Mouse (Mus musculus): Measurements from ENCODE around the gene Fbxo7.

Fbxo7 gene

DNA sequence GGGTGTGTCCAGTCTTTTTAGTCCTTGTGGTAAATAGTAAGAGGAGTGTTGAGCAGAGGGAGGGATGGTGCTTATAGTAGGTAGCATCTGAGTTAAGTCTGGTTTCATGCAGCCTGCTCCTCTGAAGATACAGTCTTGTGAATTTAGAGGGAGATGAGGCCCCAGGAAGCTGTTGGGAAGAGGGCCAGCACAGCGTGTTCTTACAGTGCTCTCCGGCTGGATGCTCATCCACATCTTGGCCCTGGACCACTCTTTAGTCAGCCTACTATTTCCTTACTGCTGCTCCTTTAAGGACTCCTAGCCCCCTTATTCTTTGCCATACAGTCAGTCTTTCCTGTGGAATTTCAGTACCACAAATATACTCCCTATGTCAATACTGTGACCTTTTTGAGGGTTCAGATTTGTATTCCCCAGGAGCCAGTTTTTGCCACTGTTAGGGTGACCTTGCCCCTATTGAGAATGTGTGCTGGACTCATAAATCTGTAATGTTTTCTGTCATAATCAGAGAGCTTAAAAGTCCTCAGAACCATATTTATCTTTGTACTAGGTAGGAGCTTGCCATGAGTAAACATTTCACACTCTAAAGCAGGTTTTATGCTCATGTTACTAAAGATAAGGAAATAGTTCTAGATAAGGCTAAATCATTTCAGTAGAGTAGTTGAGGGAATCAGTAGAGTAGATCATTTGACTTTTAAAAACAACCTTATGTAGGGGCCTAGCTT is 12.4 kb downstream of the Fbxo7 start:
- in situ Hi-C loops (cut with MboI, MseI), result no loop called here

DNA sequence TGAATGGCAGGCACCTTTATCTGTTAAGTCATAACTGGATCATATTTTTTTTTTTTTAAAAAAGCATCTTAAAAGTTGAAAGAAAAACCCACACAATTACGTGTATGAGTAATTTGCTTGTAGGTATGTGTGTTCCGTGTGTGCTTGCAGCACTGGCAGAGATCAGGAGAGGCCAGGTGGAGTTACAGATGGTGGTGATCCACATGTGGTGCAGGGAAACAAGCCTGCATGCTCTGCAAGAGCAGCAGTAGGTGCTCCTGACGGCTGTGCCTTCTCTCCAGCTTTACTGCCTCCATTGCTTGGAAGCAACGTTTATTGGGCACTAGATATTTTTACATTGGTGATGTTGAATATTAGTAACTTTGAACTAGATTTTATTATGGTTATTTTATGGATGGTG is 21.9 kb downstream of the Fbxo7 start:
- in situ Hi-C loops (cut with MboI, MseI), result no loop called here

DNA sequence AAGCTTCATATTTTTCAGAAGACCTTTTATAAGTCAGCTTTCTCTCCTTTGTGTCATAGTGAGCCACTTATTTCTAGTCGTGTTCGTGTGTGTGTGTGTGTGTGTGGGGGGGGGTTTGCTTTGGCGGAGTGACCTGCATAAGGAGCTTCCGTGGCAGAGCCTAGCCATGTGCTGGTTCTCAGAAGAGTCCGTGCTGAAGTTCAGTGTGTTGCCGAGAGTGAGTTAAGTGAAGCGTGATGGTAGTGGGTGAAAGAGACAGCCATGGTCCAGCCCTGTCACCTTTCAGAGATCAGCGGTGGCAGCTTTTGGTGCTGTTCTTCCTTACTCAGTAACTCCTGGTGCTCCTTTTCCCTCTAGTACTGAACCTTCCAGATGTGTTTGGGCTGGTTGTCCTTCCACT is 22.3 kb downstream of the Fbxo7 start:
- in situ Hi-C loops (cut with MboI, MseI), result no loop called here

DNA sequence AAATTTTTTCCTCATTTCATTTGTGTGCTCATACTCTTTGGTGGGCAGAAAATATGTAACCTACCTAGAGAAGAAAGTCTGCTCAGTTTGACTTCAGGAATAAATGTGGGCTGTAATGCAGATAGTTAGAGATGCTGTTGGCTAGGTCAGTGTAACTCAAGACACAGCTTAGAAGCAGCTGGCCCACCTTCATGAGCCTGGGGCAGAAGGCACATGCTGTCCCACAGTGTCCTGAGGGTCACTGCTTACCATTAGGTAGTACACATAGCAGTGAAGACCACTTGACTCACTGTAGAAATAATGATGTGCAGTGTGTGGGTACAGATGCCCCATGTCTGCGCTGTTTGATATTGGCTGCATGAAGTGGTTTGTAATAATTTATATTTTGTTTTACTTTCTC is 24.6 kb downstream of the Fbxo7 start:
- in situ Hi-C loops (cut with MboI, MseI), result no loop called here

DNA sequence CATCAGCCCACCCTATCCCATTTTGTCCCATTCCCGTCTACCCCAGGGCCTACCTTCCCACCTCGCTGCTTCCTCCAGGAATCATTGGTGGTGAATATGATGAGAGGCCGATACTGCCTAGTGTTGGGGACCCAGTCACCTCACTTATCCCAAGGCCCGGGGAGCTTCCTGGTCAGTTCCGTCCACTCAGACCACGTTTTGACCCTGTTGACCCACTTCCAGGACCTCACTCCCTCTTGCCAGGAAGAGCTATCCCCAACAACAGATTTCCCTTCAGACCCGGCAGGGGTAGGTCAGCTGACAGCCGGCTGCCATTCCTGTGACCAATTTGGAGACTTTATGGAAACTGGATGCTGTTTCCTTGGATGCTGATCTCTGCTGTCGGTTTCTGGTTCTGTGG is 26.0 kb downstream of the Fbxo7 start:
- in situ Hi-C loops (cut with MboI, MseI), result no loop called here

DNA sequence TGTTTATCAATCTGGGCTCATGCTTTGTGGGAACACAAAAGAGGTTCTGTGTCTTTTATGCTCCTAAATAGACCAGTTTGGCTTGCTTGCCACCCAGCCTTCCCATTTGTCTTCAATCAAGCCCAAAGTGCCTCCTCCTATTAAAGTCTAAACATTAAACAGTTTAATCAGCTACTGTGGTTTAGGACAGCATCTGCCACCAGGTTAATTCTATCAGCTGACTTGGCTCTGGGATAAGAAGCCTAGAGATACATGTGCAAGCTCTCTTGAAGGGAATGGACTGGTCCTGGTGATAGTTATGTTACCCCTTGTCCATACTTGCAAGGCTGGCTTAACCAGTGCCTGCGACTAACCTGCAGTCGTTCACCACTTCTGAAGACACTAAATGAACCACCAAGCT is 28.8 kb downstream of the Fbxo7 start:
- in situ Hi-C loops (cut with MboI, MseI), result no loop called here

DNA sequence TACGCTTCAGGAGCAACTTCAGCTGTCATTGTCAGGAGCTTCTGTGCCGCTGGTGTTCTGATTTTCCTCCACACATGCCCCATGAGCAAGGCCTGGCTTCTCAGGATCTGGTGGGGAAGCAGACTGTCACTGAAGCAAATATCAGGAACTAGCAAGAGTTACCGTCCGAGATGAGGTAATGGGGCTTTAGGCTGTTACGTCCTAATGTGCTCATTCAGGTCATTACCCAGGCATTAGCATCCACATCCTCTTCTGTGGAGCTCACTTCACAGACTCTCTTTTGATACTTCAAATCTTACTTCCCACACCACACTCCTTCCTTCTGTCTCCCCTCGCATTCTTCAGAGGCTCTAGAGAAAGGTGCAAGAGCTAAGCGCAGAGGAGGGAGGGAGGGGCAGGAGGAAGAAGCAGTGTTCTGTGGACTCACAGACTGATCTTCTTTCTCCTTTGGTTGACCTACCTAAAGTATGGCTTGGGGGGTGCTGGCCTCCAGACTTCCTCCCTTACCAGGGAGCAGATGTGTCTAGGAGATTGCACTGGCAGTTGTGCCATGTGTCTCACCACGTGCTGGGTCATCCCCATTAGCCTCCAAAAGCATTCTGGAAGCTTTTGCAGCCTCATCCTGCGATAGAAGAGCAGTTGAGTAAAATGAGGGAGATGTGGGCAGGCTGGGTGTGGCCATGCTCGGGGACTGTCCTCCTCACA is 31.2 kb downstream of the Fbxo7 start:
- in situ Hi-C loops (cut with MboI, MseI), result no loop called here

DNA sequence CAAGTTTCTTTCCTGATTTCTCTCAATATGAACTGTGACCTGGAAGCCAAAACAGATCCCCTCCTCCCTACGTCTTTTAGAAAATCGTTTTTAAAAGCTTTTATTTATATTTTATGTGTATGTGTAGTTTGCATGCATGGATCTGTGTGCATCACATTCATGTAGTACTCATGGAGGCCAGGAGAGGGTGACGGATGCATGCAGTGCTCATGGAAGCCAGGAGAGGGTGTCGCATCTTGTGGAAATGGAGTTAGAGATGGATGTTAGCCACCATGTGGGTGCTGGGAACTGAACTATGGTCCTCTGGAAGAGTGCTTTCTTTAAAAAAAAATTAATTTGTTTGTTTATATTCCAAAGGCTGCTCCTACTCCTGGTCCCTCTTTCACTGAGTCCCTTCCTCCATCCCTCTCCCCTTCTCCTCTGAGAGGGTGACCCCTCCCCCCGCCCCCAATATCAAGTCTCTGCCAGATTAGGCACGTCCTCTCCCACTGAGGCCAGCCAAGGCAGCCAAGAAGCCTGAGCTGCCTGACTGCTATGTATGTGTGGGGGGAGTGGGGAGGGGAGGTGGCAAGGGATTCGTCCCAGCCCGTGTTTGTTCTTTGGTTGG is 34.6 kb downstream of the Fbxo7 start:
- in situ Hi-C loops (cut with MboI, MseI), result no loop called here

DNA sequence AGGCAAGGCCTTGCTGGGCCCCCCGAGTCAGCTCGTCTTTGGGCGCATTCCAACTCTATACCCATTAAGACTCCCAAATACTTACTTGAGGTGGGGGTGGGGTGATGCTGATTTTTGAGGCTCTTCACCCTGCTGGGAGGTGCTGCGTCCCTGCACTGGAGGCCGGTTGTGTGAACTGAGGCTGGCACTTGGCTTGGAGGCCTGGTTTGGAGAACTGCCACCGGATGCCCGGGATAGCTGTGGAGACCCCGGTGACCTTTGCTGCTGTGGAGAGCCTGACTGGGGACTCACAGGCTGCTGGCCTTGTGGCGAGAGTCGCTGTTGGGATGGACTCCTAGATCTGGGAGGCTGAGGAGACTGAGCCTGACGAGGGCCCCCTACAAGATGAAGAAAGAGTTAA is 35.5 kb downstream of the Fbxo7 start:
- in situ Hi-C loops (cut with MboI, MseI), result no loop called here

DNA sequence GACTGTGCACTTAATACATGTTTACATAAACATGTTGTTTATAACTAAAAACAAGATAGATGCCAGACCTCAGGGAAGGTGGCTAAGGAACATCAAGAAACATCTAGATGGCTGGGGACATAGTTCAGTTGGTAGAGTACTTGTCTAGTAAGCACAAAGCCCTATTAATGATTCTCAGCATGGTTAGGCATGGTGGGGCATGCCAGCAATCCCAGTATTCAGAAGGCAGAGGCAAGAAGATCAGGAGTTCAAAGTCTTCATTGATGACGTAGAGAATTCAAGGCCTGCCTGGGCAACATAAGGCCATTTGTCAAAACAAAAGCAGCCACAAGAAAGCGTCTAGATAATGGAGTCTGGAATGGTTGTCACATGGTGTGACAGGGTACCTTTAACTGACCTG is 35.9 kb downstream of the Fbxo7 start:
- in situ Hi-C loops (cut with MboI, MseI), result no loop called here

DNA sequence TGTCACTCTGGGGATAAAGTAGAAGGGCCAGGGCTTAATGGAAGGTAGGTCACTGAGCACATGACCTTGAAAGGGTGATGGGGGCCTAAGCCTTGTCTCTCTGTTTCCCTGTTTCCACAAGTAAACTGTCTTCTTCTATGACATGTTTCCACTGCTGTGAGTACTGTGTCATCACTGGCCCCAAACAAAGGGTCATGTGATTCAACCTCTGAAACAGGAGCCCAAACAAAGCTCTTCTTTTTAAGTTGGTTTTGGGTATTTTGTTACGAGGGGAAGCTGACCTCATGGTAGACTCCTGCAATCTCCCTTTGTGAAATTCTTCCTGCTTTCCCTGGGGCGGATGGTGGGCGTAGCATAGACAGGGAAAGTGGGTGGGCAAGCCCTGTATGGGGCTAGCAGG is 38.5 kb downstream of the Fbxo7 start:
- in situ Hi-C loops (cut with MboI, MseI), result no loop called here

DNA sequence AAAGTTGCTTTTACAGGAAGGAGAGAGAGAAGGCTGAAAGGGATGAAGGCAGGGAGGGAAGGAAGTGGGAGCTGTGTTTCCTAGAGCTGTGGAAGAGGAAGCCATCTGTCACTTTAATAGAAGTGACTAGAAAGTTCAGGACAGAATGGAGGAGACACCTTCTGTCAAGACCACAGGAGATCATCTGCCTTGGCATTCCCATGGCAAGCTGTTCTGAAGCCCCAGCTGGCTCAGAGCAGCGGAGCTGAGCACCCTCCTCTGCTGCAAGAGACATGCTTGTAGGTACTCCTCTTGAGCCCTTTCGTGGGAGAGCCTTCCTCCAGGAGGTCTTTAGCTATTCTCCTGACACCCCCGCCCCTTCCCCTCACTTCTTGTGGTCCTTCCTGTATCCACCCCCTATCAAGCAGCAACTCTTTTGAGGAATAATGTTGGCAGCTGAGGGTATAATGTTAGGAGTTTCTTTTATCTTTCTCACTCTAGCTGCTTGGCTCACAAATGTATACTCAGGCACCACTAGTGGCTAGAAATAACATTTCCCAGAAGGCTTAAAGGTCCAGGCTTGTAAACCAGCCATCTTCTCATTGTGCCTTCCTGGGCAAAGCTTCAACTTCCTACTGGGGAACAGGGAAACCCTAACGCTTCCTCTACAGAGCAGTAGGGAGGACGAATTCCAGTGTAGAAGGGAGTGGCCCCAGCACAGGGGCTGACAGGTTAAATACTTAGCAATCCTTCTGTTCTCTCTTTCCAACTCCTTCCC is 40.7 kb downstream of the Fbxo7 start:
- in situ Hi-C loops (cut with MboI, MseI), result no loop called here

DNA sequence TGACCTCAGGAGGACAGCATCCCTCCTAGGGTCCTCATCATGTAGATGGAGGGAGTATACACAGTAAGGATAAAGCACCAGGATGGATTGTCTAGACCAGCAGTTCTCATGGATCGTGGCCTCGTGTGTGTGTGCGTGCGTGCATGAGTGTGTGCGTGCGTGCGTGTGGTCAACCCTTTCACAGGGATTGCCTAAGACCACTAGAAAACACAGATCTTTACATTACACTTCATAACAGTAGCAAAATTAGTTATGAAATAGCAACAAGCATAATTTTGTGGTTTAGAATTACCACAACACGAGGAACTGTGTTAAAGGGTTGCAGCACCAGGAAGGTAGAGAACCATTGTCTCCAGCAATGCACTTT is 41.2 kb downstream of the Fbxo7 start:
- in situ Hi-C loops (cut with MboI, MseI), result no loop called here

DNA sequence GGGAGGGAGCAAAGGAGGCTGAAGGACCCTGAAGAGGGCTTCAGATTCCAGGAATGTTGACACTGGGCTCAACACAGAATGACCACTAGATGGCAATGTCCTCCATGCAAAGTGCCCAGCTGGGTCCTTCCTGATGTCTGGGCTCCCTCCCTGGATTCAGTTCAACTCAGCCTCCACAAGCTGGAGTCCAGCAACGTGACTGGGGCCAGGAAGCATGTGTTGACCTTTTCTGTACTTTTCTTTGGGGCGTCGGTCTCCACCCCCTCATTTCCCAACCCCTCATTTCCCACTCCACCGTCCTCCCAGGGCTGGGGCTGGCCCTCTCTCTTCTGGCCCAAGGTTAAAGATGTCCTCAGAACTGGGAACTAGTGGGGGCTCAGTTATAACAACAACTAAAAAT is 43.2 kb downstream of the Fbxo7 start:
- in situ Hi-C loops (cut with MboI, MseI), result loop anchor here (5.0 kb wide), 2 partner anchors 222 to 387 kb away; no protein-coding TSS in a partner anchor

DNA sequence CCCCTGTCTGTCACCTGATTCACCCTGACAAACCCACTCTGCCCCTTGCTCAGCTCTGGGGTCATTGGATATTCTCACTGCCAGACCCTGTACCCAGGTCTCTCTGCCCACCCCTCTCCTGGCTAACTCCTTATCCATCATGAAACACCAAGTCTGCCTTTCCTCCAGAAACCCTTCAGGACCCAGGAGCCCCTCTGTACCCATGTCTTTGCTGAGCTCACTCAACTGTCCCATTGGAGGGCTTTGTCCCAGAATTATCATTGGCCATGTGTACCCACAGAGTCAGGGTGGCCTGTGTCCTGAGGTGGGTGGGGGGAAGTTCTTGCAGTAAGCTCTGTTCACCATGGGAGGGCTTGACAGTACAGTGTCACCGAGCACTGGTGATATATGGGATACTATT is 43.9 kb downstream of the Fbxo7 start:
- in situ Hi-C loops (cut with MboI, MseI), result loop anchor here (5.0 kb wide), 2 partner anchors 222 to 387 kb away; no protein-coding TSS in a partner anchor

DNA sequence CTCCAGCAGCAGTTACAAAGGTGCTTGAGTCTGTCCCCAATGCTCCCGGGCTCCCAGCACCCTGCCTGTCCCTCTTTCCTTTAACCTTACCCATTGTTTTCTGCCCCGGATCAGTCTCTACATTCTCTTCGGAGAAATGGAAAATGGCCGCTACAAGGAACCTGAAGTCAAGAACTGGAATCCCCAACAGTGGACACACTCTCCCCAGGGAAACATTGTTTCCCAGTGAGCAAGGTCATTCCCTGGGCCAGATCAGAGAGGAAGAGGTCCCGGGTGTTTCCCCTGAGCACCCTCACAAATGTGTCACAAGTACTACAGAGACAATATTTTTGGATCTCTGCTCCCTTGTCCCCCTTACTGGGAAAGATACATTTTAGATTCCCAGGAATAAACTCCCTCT is 44.9 kb downstream of the Fbxo7 start:
- in situ Hi-C loops (cut with MboI, MseI), result loop anchor here (5.0 kb wide), 2 partner anchors 221 to 386 kb away; no protein-coding TSS in a partner anchor

DNA sequence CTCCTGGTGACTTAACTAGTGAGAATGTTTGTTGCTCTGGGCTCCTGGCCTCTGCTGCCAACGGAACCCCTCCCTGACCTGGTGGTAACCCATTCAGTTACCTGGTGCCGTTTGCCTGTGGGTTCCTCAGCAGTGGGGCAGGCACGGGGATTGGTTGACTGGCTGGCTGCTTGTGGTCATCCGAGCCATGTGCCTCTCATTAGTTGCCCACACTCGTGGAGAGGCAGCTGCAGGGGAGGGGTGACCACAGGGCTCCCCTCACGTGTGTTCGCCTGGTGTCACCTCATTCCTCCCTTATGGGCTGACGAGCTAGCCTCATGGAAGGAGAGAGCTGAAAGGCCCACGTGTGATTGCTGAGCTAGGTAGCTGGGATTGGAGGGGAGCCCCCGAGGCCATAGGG is 46.1 kb downstream of the Fbxo7 start:
- in situ Hi-C loops (cut with MboI, MseI), result loop anchor here (5.0 kb wide), 2 partner anchors 219 to 384 kb away; no protein-coding TSS in a partner anchor

DNA sequence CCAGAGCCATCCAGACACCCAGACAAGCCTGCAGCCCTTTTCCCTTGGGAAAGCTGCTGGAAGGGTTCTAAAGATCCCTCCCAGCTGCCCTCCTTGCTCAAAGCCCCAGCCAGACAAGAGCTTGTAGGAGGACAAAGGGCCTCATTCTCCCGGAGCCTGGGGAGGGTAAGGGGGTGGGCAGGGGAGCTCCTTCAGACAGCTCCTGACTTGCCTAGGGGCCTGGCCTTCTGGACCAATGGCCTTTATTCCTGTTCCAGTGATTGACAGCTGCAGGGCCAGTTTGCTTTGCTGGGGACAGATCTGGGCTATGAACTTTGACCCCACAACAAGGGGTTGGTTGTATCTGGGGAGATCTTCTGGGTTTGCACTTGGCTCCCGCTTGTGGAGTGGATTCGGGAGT is 47.6 kb downstream of the Fbxo7 start:
- in situ Hi-C loops (cut with MboI, MseI), result loop anchor here (5.0 kb wide), 2 partner anchors 218 to 383 kb away; no protein-coding TSS in a partner anchor

DNA sequence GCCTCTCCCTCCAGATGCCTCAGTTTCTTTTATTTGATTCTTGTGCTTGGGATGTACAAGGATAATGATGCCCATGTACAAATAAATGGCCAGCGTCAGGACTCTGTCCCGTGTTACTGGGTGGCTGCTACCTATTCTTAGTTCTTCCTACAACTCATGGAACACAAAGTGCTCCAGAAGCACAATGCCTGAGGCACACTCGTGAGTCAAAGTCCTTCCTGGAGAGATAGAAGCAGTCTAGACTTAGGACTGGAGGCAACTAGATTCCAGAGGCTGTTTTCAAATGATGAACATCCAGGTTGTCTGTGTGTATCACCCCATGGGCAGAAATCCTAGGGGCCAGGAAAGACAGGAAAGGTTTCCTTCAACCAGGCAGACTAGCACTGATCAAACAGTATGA is 49.0 kb downstream of the Fbxo7 start:
- in situ Hi-C loops (cut with MboI, MseI), result no loop called here

DNA sequence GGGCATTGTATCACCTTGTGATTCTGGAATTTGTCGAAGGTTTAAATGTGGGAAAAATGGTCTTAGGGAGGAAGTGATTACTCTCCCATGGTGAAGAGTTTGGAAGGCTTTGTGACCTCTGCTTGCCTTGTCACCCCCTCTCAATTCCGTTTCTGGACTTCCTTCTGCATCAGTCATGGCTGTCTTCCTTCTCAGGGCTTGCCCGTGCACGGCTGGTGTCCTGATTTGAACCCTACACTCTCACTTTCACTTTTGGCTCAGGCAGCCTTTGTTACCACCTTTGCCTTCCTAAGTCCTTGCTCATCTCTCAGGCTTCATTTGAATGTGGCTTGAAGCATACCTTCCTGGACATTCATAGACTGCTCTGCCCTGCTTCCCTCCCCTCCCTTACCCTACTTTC is 52.4 kb downstream of the Fbxo7 start:
- in situ Hi-C loops (cut with MboI, MseI), result no loop called here

DNA sequence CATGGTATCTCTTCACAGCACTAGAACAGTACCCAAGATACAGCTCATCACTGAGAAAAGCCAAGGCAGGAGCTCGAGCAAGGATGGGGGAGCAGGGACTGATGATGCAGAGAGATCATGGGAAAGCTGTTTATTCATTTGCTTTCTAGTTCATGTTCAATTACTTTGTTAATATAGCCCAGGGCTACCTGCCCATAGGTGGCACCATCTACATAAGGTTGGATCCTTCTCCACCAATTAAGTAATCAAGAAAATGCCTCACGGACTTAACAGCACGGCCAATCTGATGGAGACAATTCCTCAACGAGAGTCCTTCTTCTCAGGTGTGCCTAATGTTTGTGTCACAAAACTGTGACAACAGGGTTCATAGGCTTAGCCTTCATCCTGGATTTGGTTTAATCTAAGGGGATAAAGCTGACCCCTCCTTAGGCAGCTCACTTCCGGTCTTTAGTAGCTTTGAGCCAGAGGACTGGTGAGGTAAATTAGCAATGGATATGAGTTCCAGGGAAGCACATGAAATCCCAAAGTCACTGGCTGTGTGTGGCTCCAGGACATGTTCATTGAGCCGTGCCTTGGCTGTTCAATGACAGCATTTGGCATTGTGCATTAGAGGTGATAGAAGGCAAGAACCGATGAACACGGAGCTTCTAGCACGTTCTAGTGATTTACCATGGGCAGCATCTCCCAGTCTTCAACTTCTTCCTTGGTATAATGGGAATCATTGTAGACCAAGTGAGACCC is 53.4 kb downstream of the Fbxo7 start:
- in situ Hi-C loops (cut with MboI, MseI), result no loop called here
